Mouse (Mus musculus) liver, embryonic 14.5 days (tissue): ENCODE results near the gene Ppm1a.

ENCODE experiments used
- CTCF ChIP-seq: IDR thresholded peaks from 2 replicates; pipeline ENCODE4 v1.5.1; 2016; ENCODE audit warnings: antibody characterized with exemption, low read depth, control low read depth
- EP300 ChIP-seq: IDR thresholded peaks from 2 replicates; pipeline ENCODE4 v1.6.1; 2016; ENCODE audit warnings: antibody characterized with exemption, low read depth

DNA sequence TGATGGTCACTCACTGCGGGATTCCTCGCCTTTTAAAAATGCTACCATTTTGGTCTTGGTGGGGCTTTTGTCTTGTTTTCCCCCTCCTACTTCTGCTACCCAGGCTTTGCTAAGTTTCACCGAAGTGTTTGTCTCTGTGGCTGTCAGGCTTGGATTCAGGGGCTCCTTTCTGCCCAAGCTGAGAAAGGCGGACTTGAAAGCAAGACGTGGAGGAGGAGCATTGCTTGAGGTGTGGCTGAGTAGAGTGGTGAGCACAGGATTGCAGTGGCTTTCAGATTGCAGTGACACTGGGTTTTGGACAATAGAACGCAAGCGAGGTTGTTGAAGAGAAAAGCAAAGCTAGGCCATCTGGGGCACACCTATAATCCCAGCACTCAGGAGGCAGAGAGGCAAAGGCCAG is 16.7 kb downstream of the Ppm1a start:
- TF ChIP-seq CTCF (no peak), EP300 (no peak)
